Mouse (Mus musculus) forelimb bud, embryonic 11.5 days (tissue): ENCODE results near the gene Dhrs11.
A peak's percentile ranks its signal among the peaks of the same experiment; 100 is the strongest.
"Not testable (repeated sequence)": the region's sequence is repeated elsewhere in the genome, so short reads cannot be mapped to it uniquely, and the experiment has no call there.

Source experiments
- DNase-seq: peaks from one replicate; pipeline ENCODE4 v3.0.0-alpha.2; 2012; ENCODE audit warnings: low read depth, low spot score

Gene Dhrs11

DNA sequence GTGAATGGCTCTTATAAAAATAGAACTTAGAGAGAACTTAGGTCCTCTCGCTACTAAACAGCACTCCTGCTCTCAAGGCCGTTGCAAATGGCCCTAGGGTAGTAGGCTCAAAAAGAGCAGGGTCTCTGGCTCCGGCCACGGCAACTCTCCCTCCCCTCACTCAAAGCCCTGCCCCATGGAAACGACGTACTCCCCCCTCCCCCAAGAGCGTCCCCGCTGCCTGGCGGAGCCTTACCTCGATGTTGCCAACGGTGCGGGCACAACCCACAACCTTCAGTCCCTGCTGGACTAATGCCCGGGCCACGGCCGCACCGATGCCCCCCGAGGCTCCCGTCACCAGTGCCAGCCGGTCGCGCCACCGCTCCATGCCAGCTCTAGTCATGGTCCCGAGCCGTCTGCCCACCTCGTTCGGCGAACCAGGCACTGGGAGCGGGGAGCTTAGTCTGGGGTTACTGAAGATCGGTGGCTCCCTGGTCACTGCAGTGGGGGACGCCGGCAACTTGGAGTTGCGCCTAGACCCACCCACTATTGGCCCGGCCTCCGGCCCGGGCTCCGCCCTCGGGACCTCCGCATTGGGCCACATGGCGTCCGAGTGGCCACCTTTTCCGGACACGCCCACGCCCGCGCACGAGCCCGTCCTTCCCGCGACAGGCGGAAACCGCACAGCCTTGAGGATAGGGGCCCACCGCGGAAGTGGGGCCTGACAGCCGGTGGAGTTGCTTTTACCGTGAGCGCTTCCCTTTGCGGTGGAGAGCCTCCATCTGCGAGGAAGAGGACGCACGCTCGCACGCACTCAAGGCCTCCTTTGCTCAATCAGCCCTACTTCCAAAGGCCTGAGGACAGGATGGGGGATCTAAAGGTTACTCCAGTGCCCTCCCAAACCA is at the start of gene Dhrs11:
Gene Dhrs11, minus strand, starts transcription at position 479 of the 884 bp plus-strand sequence.
- DNase-seq = peak; percentile 87

DNA sequence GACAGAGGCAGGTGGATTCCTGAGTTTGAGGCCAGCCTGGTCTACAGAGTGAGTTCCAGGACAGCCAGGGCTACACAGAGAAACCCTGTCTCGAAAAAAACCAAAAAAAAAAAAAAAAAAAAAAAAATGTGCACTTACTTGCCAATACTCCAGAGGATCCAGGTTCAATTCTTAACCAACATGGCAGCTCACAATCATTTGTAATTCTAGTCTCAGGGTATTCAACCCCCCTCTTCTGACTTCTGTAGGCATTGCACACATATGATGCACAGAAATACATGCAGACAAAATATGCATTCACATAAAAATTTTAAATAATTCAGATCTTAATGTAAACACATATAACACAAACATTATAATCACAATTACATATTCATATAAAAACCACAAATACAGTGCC is 47.2 kb upstream of the Dhrs11 start:
- DNase-seq = not testable (repeated sequence)

DNA sequence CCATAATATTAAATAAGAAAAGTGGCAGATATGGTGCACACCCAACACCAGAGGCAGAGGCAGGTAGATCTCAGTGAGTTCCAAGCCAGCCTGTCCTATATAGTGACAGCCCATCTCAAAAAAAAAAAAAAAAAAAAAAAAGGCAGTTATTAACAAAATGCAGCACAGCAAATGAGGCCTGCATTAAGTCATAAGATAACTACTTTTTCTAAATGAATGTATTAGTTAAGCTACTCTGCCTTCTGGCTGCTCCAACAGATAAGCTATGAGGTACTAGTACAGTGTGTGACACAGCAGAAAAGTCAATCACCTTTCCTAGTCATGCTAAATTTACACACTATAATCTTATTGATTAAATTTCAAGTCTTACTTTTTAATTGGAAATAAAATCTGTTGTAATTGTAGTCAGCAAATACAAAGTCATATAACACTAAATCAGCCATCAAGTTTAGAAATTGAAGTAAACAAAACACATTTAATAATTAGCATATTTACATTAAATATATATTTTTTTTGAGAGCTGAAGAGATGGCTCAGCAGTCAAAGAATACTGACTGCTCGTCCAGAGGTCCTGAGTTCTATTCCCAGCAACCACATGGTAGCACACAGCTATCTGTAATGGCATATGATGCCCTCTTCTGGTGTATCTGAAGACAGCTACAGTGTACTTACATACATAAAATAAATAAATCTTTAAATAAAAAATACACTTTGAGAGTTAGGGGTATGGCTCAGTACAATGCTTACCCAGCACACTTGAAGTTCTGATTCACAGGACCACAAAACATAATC is 44.4 kb upstream of the Dhrs11 start:
- no peak for DNase-seq

DNA sequence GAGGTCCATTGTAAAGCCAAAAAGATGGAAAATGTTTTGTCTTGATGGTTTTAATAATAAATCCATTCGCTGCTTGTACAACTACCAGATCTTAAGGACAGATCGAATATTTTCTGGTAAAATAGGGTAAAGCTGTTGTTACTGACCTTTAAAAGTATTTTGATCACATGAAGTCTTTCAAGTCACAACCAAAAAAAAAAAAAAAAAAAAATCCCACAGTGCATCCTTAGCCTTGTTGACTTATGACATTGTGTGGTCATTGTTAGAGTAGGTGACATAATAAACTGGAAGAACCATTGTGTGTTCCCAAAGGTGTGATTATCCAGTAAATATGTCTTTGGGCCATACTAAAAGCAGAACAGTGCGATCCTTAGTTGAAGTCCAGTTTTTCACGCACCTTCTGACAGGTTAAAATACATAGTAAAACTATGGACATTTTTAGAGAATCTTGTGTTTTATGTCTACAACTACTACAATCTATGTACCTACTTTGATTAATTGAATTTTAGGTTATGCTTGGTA is 42.8 kb upstream of the Dhrs11 start:
- DNase-seq = no peak

DNA sequence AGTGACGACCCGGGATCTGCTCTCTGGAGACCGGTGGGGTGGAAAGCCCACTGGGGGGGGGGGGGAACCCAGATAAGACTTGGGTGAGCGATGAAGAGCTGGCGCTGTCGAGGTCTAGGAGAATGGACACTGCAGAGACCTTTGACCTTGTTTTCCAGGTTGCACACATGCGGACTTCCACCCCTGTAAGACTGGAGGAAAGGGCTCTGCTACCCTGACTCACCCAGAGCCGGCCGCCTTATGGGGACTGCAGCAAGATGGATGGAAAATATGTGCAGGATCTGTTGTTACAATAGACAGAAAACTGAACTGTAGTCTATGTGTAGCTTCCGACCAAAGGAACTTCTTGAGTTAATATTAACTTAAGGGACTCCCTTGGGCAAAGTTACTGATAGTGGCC is 42.3 kb upstream of the Dhrs11 start:
- DNase-seq = peak; percentile 23

DNA sequence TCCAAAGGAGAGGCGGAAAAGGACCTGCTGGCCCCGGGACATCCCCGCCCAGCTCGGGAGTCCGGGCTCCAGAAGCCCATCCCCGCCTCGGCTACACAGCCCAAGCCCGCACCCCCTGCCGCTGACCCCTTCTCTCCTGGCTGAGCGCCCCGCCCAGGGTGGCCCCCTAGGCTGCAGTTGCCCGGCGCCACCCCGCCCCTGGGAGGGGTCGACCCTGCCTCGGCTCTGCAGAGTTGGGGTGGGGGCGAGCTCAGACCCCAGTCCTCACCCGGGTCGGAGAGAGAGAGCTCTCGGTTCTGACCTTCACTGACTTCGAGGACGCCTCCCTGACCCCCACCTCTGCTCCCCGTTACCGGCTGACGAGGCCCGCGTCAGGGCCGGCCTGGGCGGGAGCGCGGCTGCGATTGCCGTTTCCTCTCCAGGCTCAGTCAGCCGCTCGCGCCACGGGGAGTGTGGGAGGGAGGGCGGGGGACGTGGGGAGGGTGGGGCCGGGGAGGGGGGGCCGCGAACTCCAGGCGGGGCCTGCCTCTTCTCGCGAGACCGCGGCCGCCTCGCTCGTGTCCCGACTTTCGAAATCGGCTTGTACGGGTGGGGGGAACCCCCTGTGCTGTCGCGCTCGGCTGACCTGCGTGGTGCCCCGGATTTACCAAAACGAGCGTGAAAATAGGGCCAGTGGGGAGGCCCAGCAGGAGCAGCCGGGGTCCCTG is 41.7 kb upstream of the Dhrs11 start, which contains the start of gene Ggnbp2:
Gene Ggnbp2, minus strand, starts transcription at position 481 of the 707 bp plus-strand sequence.
- peak; percentile 89 for DNase-seq

DNA sequence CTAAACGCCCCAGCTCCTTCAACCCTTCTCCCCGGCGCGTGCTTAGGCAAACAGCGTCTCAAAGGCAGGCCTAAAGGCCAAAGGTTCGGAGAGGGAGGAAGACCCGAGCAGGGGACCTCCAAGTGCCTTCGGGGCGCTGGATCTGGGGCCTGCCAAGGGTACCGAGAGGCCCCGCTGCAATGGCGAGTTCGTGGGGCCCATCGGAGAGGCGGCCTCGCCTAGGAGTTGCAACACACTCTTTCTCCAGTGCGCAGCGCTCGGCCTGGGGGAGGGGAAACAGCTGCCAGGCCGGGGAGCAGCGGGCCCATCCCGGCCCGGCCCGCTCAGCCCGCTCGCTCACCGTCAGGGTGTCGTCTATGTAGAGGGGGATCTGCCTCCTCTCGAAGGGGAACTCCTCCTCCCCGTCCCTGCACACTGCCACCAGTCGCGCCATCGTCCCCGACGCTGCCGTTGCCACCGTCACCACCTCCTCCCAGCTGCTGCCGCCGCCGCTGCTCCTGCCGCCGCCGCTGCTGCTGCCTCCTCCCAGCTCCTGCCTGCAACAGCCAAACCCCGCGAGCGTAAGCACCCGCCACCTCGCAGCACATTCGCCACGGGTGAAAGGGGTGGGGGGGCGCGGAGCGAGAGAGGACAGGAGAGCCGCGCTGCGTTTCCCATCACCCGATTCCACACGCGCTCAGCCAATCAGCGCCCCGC is 40.9 kb upstream of the Dhrs11 start:
- peak; percentile 95 for DNase-seq

DNA sequence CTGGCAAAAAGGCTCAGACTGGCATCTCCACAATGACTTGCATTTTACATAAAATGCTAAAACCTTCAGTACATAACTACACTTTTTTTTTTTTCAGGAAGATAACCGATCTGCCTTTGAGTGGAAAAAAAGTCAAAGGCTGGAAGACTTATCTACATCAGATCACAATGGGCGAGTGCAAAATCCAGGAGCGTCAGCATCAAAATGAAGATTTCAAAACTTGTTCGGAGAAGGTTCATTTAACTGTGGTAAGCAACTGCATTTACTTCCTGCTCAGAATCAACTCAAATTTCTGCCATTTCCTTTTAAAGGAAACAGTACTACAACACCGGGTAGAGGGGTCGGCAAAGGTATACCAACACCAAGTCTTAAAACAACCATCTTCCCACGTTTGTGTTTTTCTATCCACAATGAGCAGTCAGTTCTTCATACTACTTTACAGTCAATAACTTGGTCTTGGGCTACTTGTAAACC is 40.0 kb upstream of the Dhrs11 start:
- no peak for DNase-seq

DNA sequence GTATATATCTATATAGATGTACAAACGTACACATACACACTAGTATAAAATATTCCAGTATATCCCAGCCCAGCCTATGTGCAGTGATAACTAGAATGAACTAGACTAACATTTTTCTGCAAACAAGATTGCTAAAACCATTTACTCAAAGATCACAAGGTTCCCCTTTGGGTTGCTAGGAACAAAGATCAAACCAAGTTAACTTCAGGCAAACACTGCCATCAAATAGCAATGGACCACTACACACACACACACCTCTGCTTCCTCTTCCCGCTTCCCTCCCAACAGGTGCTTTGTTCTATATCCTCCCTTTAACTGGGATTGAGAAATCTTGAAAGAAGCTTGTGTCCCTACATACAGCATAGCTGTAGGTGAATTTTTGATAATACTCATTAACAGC is 38.8 kb upstream of the Dhrs11 start:
- no peak for DNase-seq

DNA sequence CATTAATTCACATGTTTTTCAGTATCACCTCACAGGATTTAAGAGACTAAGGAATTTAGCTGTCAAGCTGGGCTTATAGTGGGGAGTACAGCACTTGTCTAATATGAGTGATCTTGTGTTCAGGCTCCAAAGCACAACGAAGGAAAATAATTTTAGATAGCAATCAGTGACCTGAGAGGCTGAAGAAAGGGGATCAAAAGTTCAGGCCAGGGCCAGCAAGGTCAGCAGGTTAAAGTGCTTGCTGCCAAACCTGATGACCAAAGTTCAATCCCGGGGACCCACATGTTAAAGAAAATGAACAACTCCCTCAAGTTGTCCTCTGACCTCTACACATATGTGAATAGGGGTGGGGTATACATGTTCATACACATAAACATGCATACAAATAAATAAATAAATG is 36.5 kb upstream of the Dhrs11 start:
- DNase-seq = no peak

DNA sequence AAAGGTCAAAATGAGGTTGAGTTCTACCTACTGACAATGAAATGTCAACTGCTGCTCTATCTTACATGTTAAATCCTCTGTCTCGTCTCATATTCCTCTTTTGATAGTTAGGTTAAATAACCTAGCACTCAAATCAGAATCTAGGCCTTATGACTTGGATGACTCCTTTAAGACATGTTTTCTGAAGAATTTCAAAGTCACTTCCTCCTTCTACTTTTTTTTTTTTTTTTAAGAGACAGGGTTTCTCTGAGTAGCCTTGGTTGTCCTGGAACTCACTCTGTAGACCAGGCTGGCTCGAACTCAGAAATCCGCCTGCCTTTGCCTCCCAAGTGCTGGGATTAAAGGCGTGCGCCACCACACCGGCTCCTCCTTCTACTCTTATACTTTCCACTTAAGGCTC is 26.5 kb upstream of the Dhrs11 start:
- DNase-seq = no peak

DNA sequence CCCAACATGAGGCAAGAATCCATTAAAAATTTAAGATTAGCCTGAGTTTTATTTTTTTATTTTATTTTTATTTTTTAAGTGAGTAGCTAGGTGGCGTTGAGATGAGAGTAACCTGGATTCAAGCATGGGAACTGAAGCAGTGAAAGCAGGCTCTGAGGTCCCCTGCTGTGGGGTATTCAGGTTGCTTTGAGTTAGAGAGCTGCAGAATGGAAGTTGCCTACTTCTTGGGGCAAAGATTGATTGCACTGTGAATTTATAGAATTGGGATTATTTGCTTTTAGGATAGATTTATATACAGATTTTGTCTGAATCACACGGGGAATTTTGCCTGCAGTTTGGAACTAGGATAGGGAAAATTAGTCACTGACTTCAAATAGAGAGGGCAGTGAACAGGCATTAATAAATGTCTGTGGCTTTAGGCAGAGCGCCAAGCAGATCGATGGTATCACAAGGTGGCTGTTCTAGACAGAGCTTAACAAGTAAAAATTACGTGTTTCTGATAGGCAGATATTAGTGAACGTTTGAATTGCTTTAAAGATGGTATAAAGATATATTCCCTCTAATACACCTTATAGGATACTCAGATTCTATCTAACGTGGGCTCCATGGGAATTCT is 18.8 kb upstream of the Dhrs11 start:
- no peak for DNase-seq

DNA sequence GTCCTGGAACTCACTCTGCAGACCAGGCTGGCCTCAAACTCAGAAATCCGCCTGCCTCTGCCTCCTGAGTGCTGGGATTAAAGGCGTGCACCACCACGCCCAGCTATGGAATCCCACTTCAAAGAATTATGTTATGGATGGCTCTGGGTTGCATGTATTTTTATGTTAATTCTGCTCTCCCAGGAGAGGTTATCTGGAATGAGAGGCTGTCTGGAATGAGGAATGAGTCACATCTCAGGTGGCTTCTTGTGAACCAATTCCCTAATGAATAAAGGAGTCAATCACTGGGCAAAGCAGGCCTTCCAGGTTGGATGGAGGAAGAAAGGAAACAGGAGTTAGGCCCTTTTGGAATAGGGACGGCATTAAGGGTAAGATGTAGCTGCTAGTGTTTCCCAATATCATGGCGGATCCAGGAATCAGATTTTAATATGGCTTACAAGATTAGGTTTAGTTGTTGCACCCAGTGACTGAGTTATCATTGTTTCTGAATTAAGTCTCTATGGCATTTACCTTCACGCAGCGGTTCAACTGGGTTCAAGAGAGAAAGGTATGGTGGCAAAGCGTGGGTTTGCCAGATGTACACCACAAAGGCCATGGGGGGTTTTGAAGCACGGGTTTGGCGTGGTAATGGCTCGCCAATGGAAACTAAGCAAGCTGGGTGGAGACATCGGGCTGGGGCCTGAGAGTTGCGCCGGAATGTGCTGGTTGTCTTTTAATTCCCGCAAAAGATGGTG is 18.1 kb upstream of the Dhrs11 start:
- no peak for DNase-seq

DNA sequence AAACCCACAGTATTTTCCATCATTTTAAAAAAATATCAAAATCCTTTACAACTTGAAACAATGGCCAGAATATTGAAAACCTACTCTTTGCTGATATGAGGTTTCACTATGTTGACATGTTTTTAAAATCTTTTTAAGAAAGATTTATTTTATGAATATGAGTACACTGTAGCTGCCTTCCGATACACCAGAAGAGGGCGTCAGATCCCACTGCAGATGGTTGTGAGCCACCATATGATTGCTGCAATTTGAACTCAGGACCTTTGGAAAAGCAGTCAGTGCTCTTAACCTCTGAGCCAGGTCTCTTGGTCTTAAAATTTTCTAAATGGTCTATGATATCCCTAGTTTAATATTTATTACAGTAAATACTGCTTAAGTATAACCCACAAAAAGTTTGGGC is 10.5 kb upstream of the Dhrs11 start:
- DNase-seq = no peak

DNA sequence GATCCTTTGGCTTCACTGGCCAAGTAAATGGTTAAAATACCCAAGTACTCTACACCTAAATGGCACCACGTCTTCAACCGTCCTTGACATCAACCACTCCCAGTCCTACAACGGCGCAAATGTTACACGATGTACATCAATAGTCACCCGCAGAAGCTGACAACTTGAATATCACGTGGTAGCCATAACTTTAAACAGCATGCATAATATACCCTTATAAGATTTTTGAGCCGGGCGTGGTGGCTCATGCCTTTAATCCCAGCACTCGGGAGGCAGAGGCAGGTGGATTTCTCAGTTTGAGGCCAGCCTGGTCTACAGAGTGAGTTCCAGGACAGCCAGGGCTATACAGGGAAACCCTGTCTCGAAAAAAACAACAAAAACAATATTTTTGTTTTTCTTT is 701 bp upstream of the Dhrs11 start:
- DNase-seq = not testable (repeated sequence)

DNA sequence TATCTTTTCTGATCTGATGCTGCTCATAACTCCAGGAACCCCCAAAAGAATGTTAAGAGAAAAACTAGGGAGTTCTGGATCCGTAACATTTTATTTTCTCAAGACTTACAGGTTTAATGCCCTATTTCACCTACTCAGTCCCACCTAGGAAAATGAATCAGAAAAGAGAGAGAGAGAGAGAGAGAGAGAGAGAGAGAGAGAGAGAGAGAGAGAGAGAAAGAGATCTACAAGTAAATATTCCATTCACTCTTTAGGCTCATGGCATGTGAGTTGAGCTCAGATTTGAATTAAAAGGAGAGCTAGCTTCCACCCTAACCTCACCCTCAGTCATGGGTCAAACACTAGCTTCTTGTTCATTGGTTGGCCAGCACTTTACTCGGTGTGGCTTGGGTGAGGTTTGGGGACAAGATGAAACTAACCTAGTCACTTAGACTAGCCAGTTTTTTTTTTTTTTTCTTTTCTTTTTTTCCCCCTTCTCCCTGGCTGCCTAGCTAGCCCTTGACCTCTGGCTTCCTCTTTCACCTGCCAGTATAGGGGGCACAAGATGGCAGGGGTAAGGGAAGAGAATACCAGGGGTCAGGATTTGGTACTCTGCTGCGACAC is 792 bp downstream of the Dhrs11 start:
- DNase-seq = no peak

DNA sequence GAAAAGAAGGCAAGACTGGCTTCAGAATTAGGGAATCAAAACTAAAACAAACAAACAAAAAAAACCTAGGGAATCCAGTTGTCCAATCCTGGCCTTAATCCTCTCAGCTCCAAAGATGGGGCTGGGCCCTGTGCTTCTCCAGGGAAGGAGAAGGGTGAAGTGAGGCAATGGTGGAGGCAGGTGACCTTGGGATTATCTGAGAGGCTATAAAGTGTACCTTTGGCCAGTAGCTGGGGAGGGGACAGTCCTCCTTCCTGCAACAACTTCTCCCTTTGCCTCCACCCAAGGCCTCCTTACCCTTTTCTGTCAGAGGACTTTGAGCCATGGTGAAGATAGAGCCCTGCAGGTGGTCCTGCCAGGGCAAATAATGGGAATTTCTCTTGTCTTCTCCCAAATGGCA is 1.3 kb downstream of the Dhrs11 start:
- no peak for DNase-seq

DNA sequence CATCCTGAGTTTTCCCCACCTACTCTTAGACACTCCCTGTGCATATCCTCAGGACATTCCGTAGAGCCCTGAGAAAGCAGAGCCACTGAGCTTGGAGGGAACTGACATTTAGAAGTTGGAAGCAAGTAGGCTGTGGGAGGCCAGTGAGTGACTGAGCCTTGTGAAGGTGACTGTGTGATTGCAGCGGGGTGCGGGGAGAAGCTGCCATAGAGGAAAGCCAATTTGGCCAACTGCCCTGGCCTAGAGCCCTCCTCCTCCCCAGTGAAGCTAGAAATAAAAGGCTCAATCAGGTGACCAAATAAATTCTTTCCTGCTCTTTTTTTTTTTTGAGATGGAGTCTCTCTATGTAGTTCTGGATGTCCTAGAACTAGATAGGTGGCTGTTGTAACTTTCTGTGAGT is 2.6 kb downstream of the Dhrs11 start:
- DNase-seq = no peak

DNA sequence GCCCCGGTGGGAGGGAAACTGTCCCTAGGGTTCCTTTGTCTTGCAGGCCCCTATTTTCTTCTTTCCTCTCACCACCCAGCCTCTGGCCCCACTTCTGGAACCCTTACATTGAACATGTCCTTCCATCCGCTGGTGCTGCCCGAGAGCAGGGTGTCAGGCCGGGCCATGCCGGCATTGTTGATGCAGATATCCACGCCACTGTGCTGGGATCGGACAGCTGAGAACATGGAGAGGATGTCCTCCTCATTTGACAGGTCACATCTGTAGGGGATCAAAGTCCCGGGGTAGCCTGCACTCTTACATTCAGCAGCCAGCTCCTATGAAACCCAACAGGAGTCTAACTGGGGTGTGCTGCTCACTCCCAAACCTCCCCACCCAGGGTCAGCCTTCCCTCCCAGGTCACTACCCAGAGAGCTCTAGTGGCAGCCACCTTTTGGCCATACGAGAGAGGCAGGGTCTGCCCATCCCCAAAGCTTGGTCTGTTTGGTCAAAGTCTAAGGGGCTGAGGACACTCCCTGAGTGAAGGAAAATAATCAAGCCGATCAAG is 3.5 kb downstream of the Dhrs11 start:
- DNase-seq = no peak
